Mouse (Mus musculus) lung, postnatal 4 days (tissue): ENCODE measurements around the gene Sfrp2.

Experiments used
- DNase-seq, 2 experiments: peaks; one replicate each; pipeline ENCODE4 v3.0.0; 2021

Gene Sfrp2

GRCm38 (mm10) chr3:83773281-83773680 lies 7.2 kb downstream of the Sfrp2 start:
- DNase-seq, result no peak

- DNase-seq, result no peak
Observed at GRCm38 (mm10) chr3:83775403-83775802, 9.3 kb downstream of the Sfrp2 start.

- DNase-seq, result no peak
Observed at GRCm38 (mm10) chr3:83781460-83782222, 15.5 kb downstream of the Sfrp2 start.

GRCm38 (mm10) chr3:83783716-83784469 lies 17.8 kb downstream of the Sfrp2 start:
- no peak for DNase-seq

- no peak for DNase-seq
Observed at GRCm38 (mm10) chr3:83784726-83785125, 18.6 kb downstream of the Sfrp2 start.

- no peak for DNase-seq
Observed at GRCm38 (mm10) chr3:83787086-83787485, 21.0 kb downstream of the Sfrp2 start.

- DNase-seq, result no peak
Observed at GRCm38 (mm10) chr3:83787776-83788305, 21.7 kb downstream of the Sfrp2 start.

GRCm38 (mm10) chr3:83789651-83790451 lies 23.7 kb downstream of the Sfrp2 start:
- no peak for DNase-seq

- no peak for DNase-seq
Observed at GRCm38 (mm10) chr3:83791444-83791843, 25.3 kb downstream of the Sfrp2 start.

GRCm38 (mm10) chr3:83797098-83797497 lies 31.0 kb downstream of the Sfrp2 start:
- DNase-seq, result no peak

- peak; percentile 55 to 70 for DNase-seq
Observed at GRCm38 (mm10) chr3:83797828-83798227, 31.7 kb downstream of the Sfrp2 start.

- no peak for DNase-seq
Observed at GRCm38 (mm10) chr3:83799486-83799885, 33.4 kb downstream of the Sfrp2 start.

GRCm38 (mm10) chr3:83801649-83802155 lies 35.6 kb downstream of the Sfrp2 start:
- no peak for DNase-seq

GRCm38 (mm10) chr3:83808483-83808882 lies 42.4 kb downstream of the Sfrp2 start:
- no peak for DNase-seq

- no peak for DNase-seq
Observed at GRCm38 (mm10) chr3:83811987-83812386, 45.9 kb downstream of the Sfrp2 start.

- no peak for DNase-seq
Observed at GRCm38 (mm10) chr3:83812863-83813262, 46.7 kb downstream of the Sfrp2 start.

- DNase-seq, result no peak
Observed at GRCm38 (mm10) chr3:83816372-83816925, 50.3 kb downstream of the Sfrp2 start.

- no peak for DNase-seq
Observed at GRCm38 (mm10) chr3:83823774-83824173, 57.7 kb downstream of the Sfrp2 start.
